Comparison of ENCODE assay signal across 25 mouse cellular contexts in genomic region chr10:117284578-117285520, GRCm38 (mm10). TPM values are rescaled to one million over a fixed set of nuclear protein-coding genes. Genes with fewer than 3 reads are reported as not detected.
DNase-seq lines count a peak whose midpoint lies in the region; ATAC-seq and TF ChIP-seq lines count a peak whose summit lies in the region.
"Had no signal": no experiment of that assay in that cellular context is flagged by ENCODE, and none has a peak within 500 bp of the region (broad histone marks: within the 10 kb centered on the region; RNA-seq: fewer than 3 reads in every experiment).

No protein-coding gene starts in this region.

- H3K9me3 ChIP-seq in heart, embryonic 14.5 days (ENCODE audit: control insufficient read depth, low read length): no peaks in the 10 kb centered on the region
- H3K9me3 ChIP-seq in megakaryocyte, embryonic 14.5 days: no peaks in the 10 kb centered on the region
- no peaks in the 10 kb centered on the region for H3K9me3 ChIP-seq in forebrain, embryonic 16.5 days (ENCODE audit: control insufficient read depth, low read length)
- H3K9me3 ChIP-seq: embryonic facial prominence, embryonic 10.5 days; forebrain, embryonic 13.5 days; hindbrain, embryonic 12.5 days; limb, embryonic 15.5 days had no signal

- H3K36me3 ChIP-seq in heart, embryonic 14.5 days (ENCODE audit: control insufficient read depth, insufficient read depth, low read length): no peaks in the 10 kb centered on the region
- peaks cover 7% of the 10 kb centered on the region for H3K36me3 ChIP-seq in megakaryocyte, embryonic 14.5 days (replicated peaks; ENCODE audit: low read length)
- no peaks in the 10 kb centered on the region for H3K36me3 ChIP-seq in forebrain, embryonic 16.5 days (ENCODE audit: control insufficient read depth, insufficient read depth)
- H3K36me3 ChIP-seq: embryonic facial prominence, embryonic 10.5 days; hindbrain, embryonic 12.5 days; limb, embryonic 15.5 days had no signal

- no peak overlapping the region for H3K4me3 ChIP-seq in heart, embryonic 14.5 days (ENCODE audit: control insufficient read depth in 1 of 2, insufficient read depth in 1 of 2, low read depth in 1 of 2, low read length in 2 of 2)
- peak overlapping the region; percentile 22; the same call in 1 of the 2 replicates for H3K4me3 ChIP-seq in bone marrow macrophage, adult 2 months (ENCODE audit: insufficient read depth, low read length)
- peak overlapping the region; percentile 77 for H3K4me3 ChIP-seq in megakaryocyte, embryonic 14.5 days (replicated peaks)
- H3K4me3 ChIP-seq in cerebellum, adult 2 months (replicated peaks; ENCODE audit: insufficient read depth, low read depth, low read length): no peak overlapping the region
- H3K4me3 ChIP-seq in forebrain, embryonic 16.5 days (replicated peaks; ENCODE audit: low read length): no peak overlapping the region
- H3K4me3 ChIP-seq: embryonic facial prominence, embryonic 10.5 days; forebrain, embryonic 13.5 days; hindbrain, embryonic 12.5 days; limb, embryonic 15.5 days had no signal

- ATAC-seq in heart, embryonic 14.5 days (ENCODE audit: insufficient number of reproducible peaks, insufficient read depth, low FRiP score, low read depth): no peak
- ATAC-seq in forebrain, embryonic 16.5 days: no peak
- ATAC-seq: forebrain, embryonic 13.5 days had no signal

- 48% methylated on average over 10 of the region's 10 CpGs for WGBS in heart, embryonic 14.5 days
- WGBS in cerebellum, adult 2 months: 90% methylated on average over 10 of the region's 10 CpGs
- 88% methylated on average over 10 of the region's 10 CpGs for WGBS in forebrain, embryonic 16.5 days

- H3K4me2 ChIP-seq in heart, embryonic 14.5 days (ENCODE audit: low read length): no peak overlapping the region
- no peak overlapping the region for H3K4me2 ChIP-seq in forebrain, embryonic 16.5 days (ENCODE audit: low read length)
- H3K4me2 ChIP-seq: forebrain, embryonic 13.5 days; hindbrain, embryonic 12.5 days; limb, embryonic 15.5 days had no signal

- no peak for TF ChIP-seq POLR2A in bone marrow macrophage, adult 2 months (IDR thresholded peaks at IDR 0.05; ENCODE audit: borderline replicate concordance, low read depth, low read length)
- TF ChIP-seq POLR2A in cerebellum, adult 2 months (IDR thresholded peaks at IDR 0.05; ENCODE audit: borderline replicate concordance, insufficient read depth, low read length): no peak

- no peaks in the 10 kb centered on the region for H3K27me3 ChIP-seq in heart, embryonic 14.5 days (ENCODE audit: control insufficient read depth, insufficient read depth, low read length)
- no peaks in the 10 kb centered on the region for H3K27me3 ChIP-seq in megakaryocyte, embryonic 14.5 days (replicated peaks)
- no peaks in the 10 kb centered on the region for H3K27me3 ChIP-seq in cerebellum, adult 2 months (ENCODE audit: control insufficient read depth, insufficient read depth, low read length)
- no peaks in the 10 kb centered on the region for H3K27me3 ChIP-seq in forebrain, embryonic 16.5 days (replicated peaks; ENCODE audit: control insufficient read depth, insufficient read depth, low read length)
- H3K27me3 ChIP-seq: forebrain, embryonic 13.5 days; hindbrain, embryonic 12.5 days; limb, embryonic 15.5 days had no signal

- no peak for TF ChIP-seq CTCF in bone marrow macrophage, adult 2 months (IDR thresholded peaks at IDR 0.05; ENCODE audit: low read depth, low read length)
- no peak for TF ChIP-seq CTCF in cerebellum, adult 2 months (IDR thresholded peaks at IDR 0.05; ENCODE audit: borderline replicate concordance, insufficient read depth, low read depth, low read length)

- DNase-seq in heart, postnatal 36 days: no peak
- peak; percentile 95 for DNase-seq in 3T3-L1 (ENCODE audit: low read depth, low spot score)
- no peak for DNase-seq in cerebellum, adult 2 months
- DNase-seq: cerebellum, adult 11 months; gastrocnemius, postnatal 10 days; kidney, adult 18-20 months; kidney, postnatal 14 days; retina, postnatal 1 day had no signal

- no peak overlapping the region for H3K9ac ChIP-seq in heart, embryonic 14.5 days (ENCODE audit: low read length)
- H3K9ac ChIP-seq in forebrain, embryonic 16.5 days (replicated peaks; ENCODE audit: low read depth, low read length): no peak overlapping the region
- H3K9ac ChIP-seq: forebrain, embryonic 13.5 days; hindbrain, embryonic 12.5 days; limb, embryonic 15.5 days had no signal

- peak overlapping the region; percentile 24 to 25; a peak in 2 of 4 replicates for H3K27ac ChIP-seq in heart, embryonic 14.5 days (replicated peaks in 1 of 2; ENCODE audit: control insufficient read depth in 1 of 2, insufficient read depth in 1 of 2, low read depth in 2 of 2, low read length in 2 of 2)
- H3K27ac ChIP-seq in bone marrow macrophage, adult 2 months (ENCODE audit: insufficient read depth, low read depth, low read length): peak overlapping the region; percentile 83
- no peak overlapping the region for H3K27ac ChIP-seq in cerebellum, adult 2 months (ENCODE audit: insufficient read depth, low read length)
- no peak overlapping the region for H3K27ac ChIP-seq in forebrain, embryonic 16.5 days (ENCODE audit: low read length)
- H3K27ac ChIP-seq: embryonic facial prominence, embryonic 10.5 days; forebrain, embryonic 13.5 days; hindbrain, embryonic 12.5 days; limb, embryonic 15.5 days had no signal

- intact Hi-C loops in heart, postnatal 36 days (cut with DNase I): no loop called here

- peaks cover 17 to 18% of the 10 kb centered on the region in 2 experiments for H3K4me1 ChIP-seq in heart, embryonic 14.5 days (ENCODE audit: control insufficient read depth in 2 of 2, insufficient read depth in 2 of 2, low read length in 2 of 2)
- H3K4me1 ChIP-seq in bone marrow macrophage, adult 2 months (ENCODE audit: control insufficient read depth, insufficient read depth, low read length): peaks cover 55% of the 10 kb centered on the region
- H3K4me1 ChIP-seq in megakaryocyte, embryonic 14.5 days: peaks cover 78% of the 10 kb centered on the region
- H3K4me1 ChIP-seq in cerebellum, adult 2 months (ENCODE audit: control insufficient read depth, insufficient read depth, low read length): no peaks in the 10 kb centered on the region
- no peaks in the 10 kb centered on the region for H3K4me1 ChIP-seq in forebrain, embryonic 16.5 days (replicated peaks; ENCODE audit: control insufficient read depth, insufficient read depth, low read length)
- H3K4me1 ChIP-seq: embryonic facial prominence, embryonic 10.5 days; forebrain, embryonic 13.5 days; hindbrain, embryonic 12.5 days; limb, embryonic 15.5 days had no signal

RNA-seq across cellular contexts. Expression of gene Lyz2, which starts 2.7 kb away (rescaled TPM):
- 106 and 110 TPM in 2 replicates for polyA plus RNA-seq in heart, embryonic 14.5 days (2014; fragmentation: Nextera tagmentation; extraction: Ambion mirVana)
- total RNA-seq in heart, postnatal 36 days (2021): 100 to 1,000 TPM; 148 to 201 TPM
- 36,853 and 37,625 TPM in 2 replicates for polyA plus RNA-seq in bone marrow macrophage, adult 2 months (2012; ENCODE audit: insufficient read depth, insufficient read length, missing spikeins)
- polyA plus RNA-seq in megakaryocyte, embryonic 14.5 days (2012; ENCODE audit: insufficient read depth, low replicate concordance): 5.8 and 101 TPM in 2 replicates
- polyA plus RNA-seq in cerebellum, adult 2 months (2012; rRNA removed): 10.5 and 11.3 TPM in 2 replicates
- 12.2 and 16.5 TPM in 2 replicates for polyA plus RNA-seq in forebrain, embryonic 16.5 days (2015; fragmentation: Nextera tagmentation; extraction: Ambion mirVana)

RNA-seq across cellular contexts. Expression of gene Lyz1, which starts 7.8 kb away (rescaled TPM):
- 5.1 TPM in 2 replicates for polyA plus RNA-seq in heart, embryonic 14.5 days (2014; fragmentation: Nextera tagmentation; extraction: Ambion mirVana)
- total RNA-seq in heart, postnatal 36 days (2021): 10 to 100 TPM; 14.0 to 16.1 TPM
- polyA plus RNA-seq in bone marrow macrophage, adult 2 months (2012; ENCODE audit: insufficient read depth, insufficient read length, missing spikeins): 90.7 and 94.4 TPM in 2 replicates
- polyA plus RNA-seq in megakaryocyte, embryonic 14.5 days (2012; ENCODE audit: insufficient read depth, low replicate concordance): not detected in 2 replicates
- 0.11 and 0.13 TPM in 2 replicates for polyA plus RNA-seq in cerebellum, adult 2 months (2012; rRNA removed)
- polyA plus RNA-seq in forebrain, embryonic 16.5 days (2015; fragmentation: Nextera tagmentation; extraction: Ambion mirVana): not detected in 2 replicates
- total RNA-seq: megakaryocyte-erythroid progenitor cell, adult 5-6 weeks; midbrain, postnatal 0 days had no signal
- polyA plus RNA-seq: C2C12; embryonic facial prominence, embryonic 10.5 days; forebrain, embryonic 13.5 days; hindbrain, embryonic 12.5 days; midbrain, postnatal 0 days had no signal

RNA-seq across cellular contexts. Expression of gene 9530003J23Rik, which starts 46.3 kb away (rescaled TPM):
- polyA plus RNA-seq in heart, embryonic 14.5 days (2014; fragmentation: Nextera tagmentation; extraction: Ambion mirVana): not detected in 2 replicates
- not detected for total RNA-seq in heart, postnatal 36 days (2021)
- not detected in 2 replicates for polyA plus RNA-seq in bone marrow macrophage, adult 2 months (2012; ENCODE audit: insufficient read depth, insufficient read length, missing spikeins)
- not detected in 2 replicates for polyA plus RNA-seq in megakaryocyte, embryonic 14.5 days (2012; ENCODE audit: insufficient read depth, low replicate concordance)
- polyA plus RNA-seq in cerebellum, adult 2 months (2012; rRNA removed): not detected in 2 replicates
- not detected in 2 replicates for polyA plus RNA-seq in forebrain, embryonic 16.5 days (2015; fragmentation: Nextera tagmentation; extraction: Ambion mirVana)
- total RNA-seq: adrenal gland, adult 18-20 months; gastrocnemius, postnatal 10 days; layer of hippocampus, adult 8-10 months; left cerebral cortex, adult 18-20 months; left cerebral cortex, postnatal 36 days; megakaryocyte-erythroid progenitor cell, adult 5-6 weeks; midbrain, postnatal 0 days had no signal
- polyA plus RNA-seq: brain, embryonic 14.5 days; embryonic facial prominence, embryonic 10.5 days; forebrain, embryonic 13.5 days; heart, embryonic 16.5 days; hindbrain, embryonic 12.5 days; limb, embryonic 15.5 days had no signal

Comparison
In these comparisons a context has a peak if more than half of its experiments do, and no peak if none do; other contexts are left out.
1. H3K27ac ChIP-seq: peak in heart, embryonic 14.5 days (2 of 2) and bone marrow macrophage, adult 2 months (single experiment); none in cerebellum, adult 2 months (single experiment) and forebrain, embryonic 16.5 days (single experiment).
2. H3K4me3 ChIP-seq: peak in bone marrow macrophage, adult 2 months (single experiment) and megakaryocyte, embryonic 14.5 days (single experiment); none in heart, embryonic 14.5 days (0 of 2), cerebellum, adult 2 months (single experiment) and forebrain, embryonic 16.5 days (single experiment).
3. RNA of gene Lyz2, which starts 2.7 kb away (polyA plus RNA-seq): 36,853 to 37,625 TPM in bone marrow macrophage, adult 2 months; 106 to 110 TPM in heart, embryonic 14.5 days, 5.8 to 101 TPM in megakaryocyte, embryonic 14.5 days, 12.2 to 16.5 TPM in forebrain, embryonic 16.5 days and 10.5 to 11.3 TPM in cerebellum, adult 2 months; every median in the first group is over 100 times any median in the second.
4. RNA of gene Lyz1, which starts 7.8 kb away (polyA plus RNA-seq): 90.7 to 94.4 TPM in bone marrow macrophage, adult 2 months; 5.1 TPM in heart, embryonic 14.5 days, 0.11 to 0.13 TPM in cerebellum, adult 2 months, not detected in megakaryocyte, embryonic 14.5 days and not detected in forebrain, embryonic 16.5 days; every median in the first group is over 10 times any median in the second.